Mouse (Mus musculus) embryonic facial prominence, embryonic 12.5 days (tissue): ENCODE data around the gene Best3. TPM values are rescaled to one million over a fixed set of nuclear protein-coding genes. Genes with fewer than 3 reads are reported as not detected.

Experiments
- ATAC-seq: fragments of 200-750 bp; cut with Nextera tagmentation; 2 replicates; pipeline ENCODE4 v1.8.0; 2017; ENCODE audit not compliant: insufficient number of reproducible peaks, insufficient read depth, low FRiP score, low TSS enrichment
- H3K27ac ChIP-seq: fragments of 300-500 bp; sonication (generic); 2 replicates; pipeline ENCODE4 v1.5.1; 2016; ENCODE audit warnings: mild to moderate bottlenecking
- H3K27me3 ChIP-seq: fragments of 300-500 bp; sonication (generic); 2 replicates; pipeline ENCODE4 v1.6.1; 2016; ENCODE audit warnings: mild to moderate bottlenecking, moderate library complexity
- H3K36me3 ChIP-seq: fragments of 300-500 bp; sonication (generic); 2 replicates; pipeline ENCODE4 v1.6.1; 2016; ENCODE audit warnings: mild to moderate bottlenecking
- H3K4me1 ChIP-seq: fragments of 300-500 bp; sonication (generic); 2 replicates; pipeline ENCODE4 v1.6.1; 2016
- H3K4me2 ChIP-seq: fragments of 300-500 bp; sonication (generic); replicated peaks from 2 replicates; pipeline ENCODE4 v1.6.1; 2016; ENCODE audit warnings: mild to moderate bottlenecking, moderate library complexity
- H3K4me3 ChIP-seq: fragments of 300-500 bp; sonication (generic); 2 replicates; pipeline ENCODE4 v1.5.1; 2016; ENCODE audit warnings: mild to moderate bottlenecking
- H3K9ac ChIP-seq: fragments of 300-500 bp; sonication (generic); 2 replicates; pipeline ENCODE4 v1.6.1; 2016; ENCODE audit warnings: mild to moderate bottlenecking, moderate library complexity
- H3K9me3 ChIP-seq: fragments of 300-500 bp; sonication (generic); 2 replicates; pipeline ENCODE4 v1.6.1; 2016; ENCODE audit warnings: mild to moderate bottlenecking, moderate library complexity
- WGBS: fragments of 180-500 bp; shearing (Covaris S2); methylation state at CpG from one replicate; pipeline ENCODE4 v1.1.7; 2016; 5-methylcytosine and 5-hydroxymethylcytosine counted together
- polyA plus RNA-seq: library from polyadenylated mRNA; unstranded; fragments of >200 nt; fragmentation: Nextera tagmentation; extraction: Ambion mirVana; gene quantifications from 2 replicates; pipeline ENCODE4 v1.2.1, GENCODE M21; 2016

The Best3 gene
- polyA plus RNA-seq, 1 experiment from 2014 or later: 0.56 TPM

- H3K4me1 ChIP-seq: peaks cover 4% of the 10 kb centered on the region; the same call in 1 of the 2 replicates
- H3K9me3 ChIP-seq: no peaks in the 10 kb centered on the region
- H3K27me3 ChIP-seq: no peaks in the 10 kb centered on the region
- no peak overlapping the region for H3K4me2 ChIP-seq
- 23% methylated on average over 5 of the region's 5 CpGs for WGBS
- no peak overlapping the region for H3K4me3 ChIP-seq
- H3K27ac ChIP-seq: no peak overlapping the region
- no peak overlapping the region for H3K9ac ChIP-seq
- ATAC-seq: no peak
- no peaks in the 10 kb centered on the region for H3K36me3 ChIP-seq
Measured at GRCm38 (mm10) chr10:116957867-116958551, 28.1 kb upstream of the Best3 start.

- Histone ChIP-seq H3K9ac (no peak overlapping the region), H3K4me2 (no peak overlapping the region), H3K27ac (no peak overlapping the region), H3K27me3 (no peaks in the 10 kb centered on the region), H3K4me1 (peaks cover 4% of the 10 kb centered on the region; the same call in 1 of the 2 replicates), H3K36me3 (no peaks in the 10 kb centered on the region), H3K4me3 (no peak overlapping the region), H3K9me3 (no peaks in the 10 kb centered on the region)
- 75% methylated on average over 14 of the region's 14 CpGs for WGBS
- ATAC-seq: no peak
Measured at GRCm38 (mm10) chr10:116962152-116962551, 24.0 kb upstream of the Best3 start.

GRCm38 (mm10) chr10:116962803-116963202, 23.3 kb upstream of the Best3 start:
- ATAC-seq: no peak
- H3K9me3 ChIP-seq: no peaks in the 10 kb centered on the region
- no peaks in the 10 kb centered on the region for H3K27me3 ChIP-seq
- WGBS: 55% methylated on average over 17 of the region's 17 CpGs
- H3K4me1 ChIP-seq: peaks cover 3% of the 10 kb centered on the region; the same call in 1 of the 2 replicates
- no peak overlapping the region for H3K27ac ChIP-seq
- no peak overlapping the region for H3K9ac ChIP-seq
- no peak overlapping the region for H3K4me2 ChIP-seq
- no peak overlapping the region for H3K4me3 ChIP-seq
- no peaks in the 10 kb centered on the region for H3K36me3 ChIP-seq

- H3K9me3 ChIP-seq: no peaks in the 10 kb centered on the region
- no peaks in the 10 kb centered on the region for H3K27me3 ChIP-seq
- H3K9ac ChIP-seq: no peak overlapping the region
- H3K4me2 ChIP-seq: no peak overlapping the region
- no peaks in the 10 kb centered on the region for H3K36me3 ChIP-seq
- 74% methylated on average over 11 of the region's 11 CpGs for WGBS
- H3K4me3 ChIP-seq: no peak overlapping the region
- no peak overlapping the region for H3K27ac ChIP-seq
- no peaks in the 10 kb centered on the region for H3K4me1 ChIP-seq
- ATAC-seq: no peak
Measured at GRCm38 (mm10) chr10:116964084-116964483, 22.0 kb upstream of the Best3 start.

GRCm38 (mm10) chr10:116964571-116964970, 21.5 kb upstream of the Best3 start:
- no peak overlapping the region for H3K4me2 ChIP-seq
- no peak for ATAC-seq
- no peak overlapping the region for H3K27ac ChIP-seq
- no peaks in the 10 kb centered on the region for H3K27me3 ChIP-seq
- H3K9me3 ChIP-seq: no peaks in the 10 kb centered on the region
- no peak overlapping the region for H3K4me3 ChIP-seq
- WGBS: 77% methylated on average over 4 of the region's 4 CpGs
- no peak overlapping the region for H3K9ac ChIP-seq
- H3K4me1 ChIP-seq: no peaks in the 10 kb centered on the region
- H3K36me3 ChIP-seq: no peaks in the 10 kb centered on the region

GRCm38 (mm10) chr10:116965297-116965696, 20.8 kb upstream of the Best3 start:
- Histone ChIP-seq H3K27me3 (no peaks in the 10 kb centered on the region), H3K4me2 (no peak overlapping the region), H3K9me3 (no peaks in the 10 kb centered on the region), H3K9ac (no peak overlapping the region), H3K4me3 (no peak overlapping the region), H3K27ac (no peak overlapping the region), H3K4me1 (no peaks in the 10 kb centered on the region), H3K36me3 (no peaks in the 10 kb centered on the region)
- WGBS: 35% methylated on average over 5 of the region's 5 CpGs
- no peak for ATAC-seq

- Histone ChIP-seq H3K9ac (no peak overlapping the region), H3K36me3 (no peaks in the 10 kb centered on the region), H3K4me3 (no peak overlapping the region), H3K9me3 (no peaks in the 10 kb centered on the region), H3K27ac (no peak overlapping the region), H3K4me1 (no peaks in the 10 kb centered on the region), H3K27me3 (no peaks in the 10 kb centered on the region), H3K4me2 (no peak overlapping the region)
- ATAC-seq: no peak
- 80% methylated on average over 6 of the region's 6 CpGs for WGBS
Measured at GRCm38 (mm10) chr10:116966065-116966464, 20.0 kb upstream of the Best3 start.

- 83% methylated on average over 4 of the region's 4 CpGs for WGBS
- Histone ChIP-seq H3K27ac (no peak overlapping the region), H3K9me3 (no peaks in the 10 kb centered on the region), H3K9ac (no peak overlapping the region), H3K36me3 (no peaks in the 10 kb centered on the region), H3K4me3 (no peak overlapping the region), H3K4me2 (no peak overlapping the region), H3K4me1 (no peaks in the 10 kb centered on the region), H3K27me3 (no peaks in the 10 kb centered on the region)
- no peak for ATAC-seq
Measured at GRCm38 (mm10) chr10:116968741-116969140, 17.4 kb upstream of the Best3 start.

- H3K4me3 ChIP-seq: no peak within 1 kb of the TSS
- no peaks in the 10 kb centered on the region for H3K27me3 ChIP-seq
- H3K36me3 ChIP-seq: no peaks in the 10 kb centered on the region
- no peaks in the 10 kb centered on the region for H3K4me1 ChIP-seq
- no peak within 1 kb of the TSS for H3K4me2 ChIP-seq
- no peaks in the 10 kb centered on the region for H3K9me3 ChIP-seq
- WGBS: 96% methylated on average over 6 of the region's 6 CpGs
- no peak for ATAC-seq
- no peak within 1 kb of the TSS for H3K9ac ChIP-seq
- no peak within 1 kb of the TSS for H3K27ac ChIP-seq
Measured at GRCm38 (mm10) chr10:116972509-116972908, 13.6 kb upstream of the Best3 start, which contains the start of gene Gm10271. TSS of gene Gm10271 (minus strand) at chr10:116972609.

- Histone ChIP-seq H3K9me3 (no peaks in the 10 kb centered on the region), H3K36me3 (no peaks in the 10 kb centered on the region), H3K27me3 (no peaks in the 10 kb centered on the region), H3K4me2 (no peak overlapping the region), H3K9ac (no peak overlapping the region), H3K4me1 (no peaks in the 10 kb centered on the region), H3K27ac (no peak overlapping the region), H3K4me3 (no peak overlapping the region)
- ATAC-seq: no peak
- 51% methylated on average over 4 of the region's 4 CpGs for WGBS
Measured at GRCm38 (mm10) chr10:116977455-116977854, 8.7 kb upstream of the Best3 start.

- 84% methylated on average over 2 of the region's 2 CpGs for WGBS
- Histone ChIP-seq H3K27ac (no peak overlapping the region), H3K9ac (no peak overlapping the region), H3K4me2 (no peak overlapping the region), H3K4me3 (no peak overlapping the region), H3K9me3 (no peaks in the 10 kb centered on the region), H3K4me1 (no peaks in the 10 kb centered on the region), H3K27me3 (no peaks in the 10 kb centered on the region), H3K36me3 (no peaks in the 10 kb centered on the region)
- no peak for ATAC-seq
Measured at GRCm38 (mm10) chr10:116977858-116978257, 8.3 kb upstream of the Best3 start.

- Histone ChIP-seq H3K27ac (no peak overlapping the region), H3K27me3 (no peaks in the 10 kb centered on the region), H3K4me1 (no peaks in the 10 kb centered on the region), H3K9me3 (no peaks in the 10 kb centered on the region), H3K9ac (no peak overlapping the region), H3K36me3 (no peaks in the 10 kb centered on the region), H3K4me3 (no peak overlapping the region), H3K4me2 (no peak overlapping the region)
- 93% methylated on average over 9 of the region's 9 CpGs for WGBS
- ATAC-seq: no peak
Measured at GRCm38 (mm10) chr10:116978841-116979240, 7.3 kb upstream of the Best3 start.
